Mouse (Mus musculus) lung, embryonic 15.5 days (tissue): ENCODE results near the gene Plaur. TPM values are rescaled to one million over a fixed set of nuclear protein-coding genes. Genes with fewer than 3 reads are reported as not detected.
A peak's percentile ranks its signal among the peaks of the same experiment; 100 is the strongest.
"Not testable (repeated sequence)": the region's sequence is repeated elsewhere in the genome, so short reads cannot be mapped to it uniquely, and the experiment has no call there.

Experiments used
- ATAC-seq: fragments of 200-750 bp; cut with Nextera tagmentation; 2 replicates; pipeline ENCODE4 v1.8.0; 2017; ENCODE audit warnings: moderate number of reproducible peaks, borderline replicate concordance; ENCODE audit not compliant: low FRiP score, low TSS enrichment; ENCODE audit errors: extremely low read depth
- H3K27ac ChIP-seq: fragments of 300-500 bp; sonication (generic); 2 replicates; pipeline ENCODE4 v1.5.1; 2015; ENCODE audit warnings: moderate library complexity, mild to moderate bottlenecking, inconsistent platforms
- H3K27me3 ChIP-seq: fragments of 300-500 bp; sonication (generic); 2 replicates; pipeline ENCODE4 v1.6.1; 2015; ENCODE audit warnings: inconsistent platforms
- H3K36me3 ChIP-seq: fragments of 300-500 bp; sonication (generic); 2 replicates; pipeline ENCODE4 v1.6.1; 2015; ENCODE audit warnings: inconsistent platforms
- H3K4me1 ChIP-seq: fragments of 300-500 bp; sonication (generic); 2 replicates; pipeline ENCODE4 v1.6.1; 2015; ENCODE audit warnings: inconsistent platforms
- H3K4me2 ChIP-seq: fragments of 300-500 bp; sonication (generic); 2 replicates; pipeline ENCODE4 v1.6.1; 2015; ENCODE audit warnings: inconsistent platforms, mild to moderate bottlenecking, moderate library complexity
- H3K4me3 ChIP-seq: fragments of 300-500 bp; sonication (generic); 2 replicates; pipeline ENCODE4 v1.5.1; 2015; ENCODE audit warnings: mild to moderate bottlenecking, inconsistent platforms
- H3K9ac ChIP-seq: fragments of 300-500 bp; sonication (generic); 2 replicates; pipeline ENCODE4 v1.6.1; 2015; ENCODE audit warnings: inconsistent platforms
- H3K9me3 ChIP-seq: fragments of 300-500 bp; sonication (generic); 2 replicates; pipeline ENCODE4 v1.6.1; 2016; ENCODE audit warnings: inconsistent platforms
- WGBS: fragments of 180-500 bp; shearing (Covaris S2); methylation state at CpG from one replicate; pipeline ENCODE4 v1.1.7; 2015; 5-methylcytosine and 5-hydroxymethylcytosine counted together
- polyA plus RNA-seq: library from polyadenylated mRNA; unstranded; fragments of >200 nt; fragmentation: Nextera tagmentation; extraction: Ambion mirVana; gene quantifications from 2 replicates; pipeline ENCODE4 v1.2.1, GENCODE M21; 2015

The Plaur gene
- polyA plus RNA-seq, 1 experiment from 2014 or later = 18.6 TPM

DNA sequence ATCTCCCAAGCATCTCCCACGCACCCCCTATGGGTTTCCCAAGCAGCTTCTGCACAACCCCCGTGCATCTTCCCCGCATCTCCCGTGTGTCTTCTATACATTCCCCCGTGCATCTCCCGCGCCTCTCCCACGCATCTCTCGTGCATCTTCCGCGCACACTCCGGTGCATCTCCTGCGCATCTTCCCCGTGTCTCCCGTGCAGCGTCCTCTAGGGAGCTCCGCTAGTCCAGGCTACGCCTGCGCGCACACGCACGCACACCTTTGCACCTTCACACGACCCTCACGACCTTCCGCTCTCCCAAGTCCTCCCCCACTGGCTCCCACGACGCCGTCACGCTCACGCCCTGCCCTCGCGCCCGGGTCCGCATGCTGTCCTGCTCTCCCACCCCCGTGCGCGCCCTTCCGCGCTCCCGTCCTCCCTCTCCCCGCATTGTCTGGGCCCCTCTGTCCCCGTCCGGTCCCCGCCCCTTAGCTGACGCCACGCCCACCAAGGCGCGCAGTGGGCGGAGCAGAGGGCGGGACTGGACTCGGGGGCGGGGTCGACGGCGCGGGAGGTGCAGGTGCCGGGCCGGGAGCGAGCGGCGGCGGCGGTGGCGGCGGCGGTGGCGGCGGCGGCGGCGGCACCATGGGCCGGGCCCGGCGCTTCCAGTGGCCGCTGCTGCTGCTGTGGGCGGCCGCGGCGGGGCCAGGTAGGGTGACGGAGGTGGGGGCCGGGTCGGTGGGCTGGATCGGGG, 19.4 kb downstream of the Plaur start, which contains the start of gene Cadm4:
Cadm4 (plus strand) TSS at position 550 of the 734 bp plus-strand sequence.
- H3K4me1 ChIP-seq = peaks cover 11% of the 10 kb centered on the region
- under 1% methylated on average over 70 of the region's 83 CpGs for WGBS
- H3K4me2 ChIP-seq = peak within 1 kb of the TSS; percentile 93
- H3K9ac ChIP-seq = peak within 1 kb of the TSS; percentile 37
- peak; percentile 84 for ATAC-seq
- peak within 1 kb of the TSS; percentile 60 for H3K4me3 ChIP-seq
- no peaks in the 10 kb centered on the region for H3K9me3 ChIP-seq
- peaks cover 53% of the 10 kb centered on the region for H3K27me3 ChIP-seq
- no peaks in the 10 kb centered on the region for H3K36me3 ChIP-seq
- no peak within 1 kb of the TSS for H3K27ac ChIP-seq

DNA sequence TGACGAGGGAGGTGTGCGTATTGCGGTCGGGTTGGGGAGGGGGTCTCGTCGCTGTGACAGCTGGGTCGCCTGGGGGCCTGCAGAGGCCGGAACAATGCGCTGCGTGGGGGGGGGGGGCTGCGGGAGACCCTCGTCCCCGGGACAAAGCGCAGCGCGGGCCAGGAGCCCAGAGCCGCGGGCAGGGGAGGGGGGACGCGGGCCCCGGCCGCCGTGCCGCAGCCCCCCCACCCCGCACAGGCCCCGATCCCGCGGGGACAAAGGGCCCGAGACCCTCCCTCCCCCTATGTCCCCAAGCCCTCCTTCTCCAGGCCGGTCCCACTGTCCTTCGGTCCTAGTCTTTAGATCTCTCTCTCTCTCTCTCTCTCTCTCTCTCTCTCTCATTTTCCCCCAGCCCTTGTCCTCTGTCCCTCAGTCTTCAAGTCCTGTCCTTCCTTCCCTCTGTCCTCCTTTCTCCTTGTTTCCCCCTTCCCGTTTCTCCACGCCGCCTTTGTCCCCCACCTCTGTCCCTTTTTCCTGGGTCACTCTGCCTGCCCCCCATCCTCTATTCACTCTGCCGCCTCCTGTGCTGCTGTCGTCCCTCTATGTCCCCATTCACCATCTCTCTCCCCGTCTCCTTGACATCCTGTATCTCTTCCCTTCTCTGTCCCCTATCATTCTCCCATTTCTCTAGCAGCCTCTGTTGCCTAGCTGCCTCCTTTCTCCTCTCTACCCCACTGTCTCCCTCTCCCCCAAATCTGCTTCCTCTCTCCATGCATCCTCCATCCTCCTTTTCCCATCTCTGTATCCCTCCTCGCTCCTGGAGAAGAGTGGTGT, 20.1 kb downstream of the Plaur start:
- Histone ChIP-seq H3K27ac (no peak overlapping the region), H3K9ac (peak overlapping the region; percentile 26), H3K4me1 (peaks cover 11% of the 10 kb centered on the region), H3K9me3 (no peaks in the 10 kb centered on the region), H3K4me3 (peak overlapping the region; percentile 60), H3K4me2 (peak overlapping the region; percentile 93), H3K36me3 (no peaks in the 10 kb centered on the region), H3K27me3 (peaks cover 53% of the 10 kb centered on the region)
- no peak; the same call in 1 of the 2 replicates for ATAC-seq
- WGBS = 3% methylated on average over 15 of the region's 38 CpGs

DNA sequence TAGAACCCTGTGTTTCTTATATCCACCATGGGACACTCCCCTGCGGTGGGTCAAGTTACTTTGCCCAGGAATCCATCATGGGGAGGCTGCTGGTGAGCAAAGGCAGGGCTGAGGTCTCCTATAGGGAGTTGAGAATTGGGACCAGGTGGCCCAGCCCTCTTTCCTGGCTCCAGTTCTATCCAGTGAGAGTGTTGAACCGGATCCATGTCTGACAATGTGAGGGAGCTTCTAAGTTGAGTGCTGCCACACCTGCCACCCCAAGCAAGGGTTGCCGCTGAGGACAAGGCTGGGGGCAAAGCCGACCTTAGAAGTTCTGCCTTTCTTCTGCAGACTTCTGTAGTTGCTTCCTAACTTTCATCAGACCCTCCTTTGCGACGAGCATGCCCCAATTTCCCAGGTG, 21.0 kb downstream of the Plaur start:
- WGBS = 43% methylated on average over 6 of the region's 6 CpGs
- Histone ChIP-seq H3K4me1 (peaks cover 11% of the 10 kb centered on the region), H3K27me3 (peaks cover 53% of the 10 kb centered on the region)
- not testable (repeated sequence) for H3K27ac ChIP-seq, H3K9ac ChIP-seq, H3K4me3 ChIP-seq, ATAC-seq, H3K9me3 ChIP-seq, H3K36me3 ChIP-seq, H3K4me2 ChIP-seq

DNA sequence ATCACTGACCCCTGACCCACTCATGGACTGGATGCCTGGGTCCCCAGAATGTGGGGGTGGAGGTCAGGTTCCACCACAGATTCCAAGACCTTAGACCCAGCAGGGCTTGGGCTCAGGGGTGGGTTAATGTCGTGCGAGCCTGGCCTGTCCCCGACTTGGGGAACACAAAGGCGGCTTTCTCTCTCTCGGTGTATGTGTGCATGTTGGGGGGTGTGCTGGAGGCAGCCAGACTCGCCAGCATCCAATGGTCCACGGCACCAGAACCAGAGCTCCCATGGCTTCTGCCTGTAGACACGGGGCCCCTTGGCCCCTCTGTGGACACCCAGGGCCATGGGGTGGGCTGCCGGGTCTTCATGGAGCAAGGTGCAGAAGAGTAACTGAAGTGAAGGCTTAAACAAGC, 23.2 kb downstream of the Plaur start:
- Histone ChIP-seq H3K9me3 (no peaks in the 10 kb centered on the region), H3K4me3 (no peak overlapping the region), H3K4me1 (peaks cover 11% of the 10 kb centered on the region), H3K27me3 (peaks cover 48% of the 10 kb centered on the region), H3K4me2 (no peak overlapping the region), H3K9ac (no peak overlapping the region), H3K27ac (no peak overlapping the region), H3K36me3 (no peaks in the 10 kb centered on the region)
- ATAC-seq = no peak
- WGBS = 76% methylated on average over 9 of the region's 9 CpGs

DNA sequence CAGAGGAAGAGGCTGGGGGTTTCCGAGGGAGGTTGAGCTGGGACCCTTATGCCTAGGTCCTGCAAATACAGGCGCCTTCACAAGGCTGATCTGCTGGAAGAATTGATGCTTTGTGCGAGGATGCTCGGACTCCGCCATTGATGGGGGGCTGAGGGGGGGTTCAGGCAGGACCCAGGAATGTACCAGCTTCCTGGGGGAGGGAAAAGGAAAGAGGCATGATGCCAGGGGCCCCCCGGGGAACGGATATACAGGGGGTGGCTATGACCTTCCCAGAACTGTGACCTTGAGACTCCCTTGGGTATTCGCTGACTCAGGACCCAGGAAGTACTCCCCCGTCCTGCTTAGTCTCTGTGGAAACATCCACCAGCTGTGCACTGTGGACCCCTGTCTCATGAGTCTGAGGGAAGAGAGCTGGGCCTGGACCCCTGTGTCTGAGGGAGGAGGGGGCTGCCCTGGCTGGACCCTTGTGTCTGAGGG, 24.4 kb downstream of the Plaur start:
- no peak for ATAC-seq
- no peaks in the 10 kb centered on the region for H3K36me3 ChIP-seq
- no peaks in the 10 kb centered on the region for H3K9me3 ChIP-seq
- 38% methylated on average over 9 of the region's 9 CpGs for WGBS
- no peak overlapping the region for H3K4me2 ChIP-seq
- peaks cover 36% of the 10 kb centered on the region for H3K27me3 ChIP-seq
- peaks cover under 1% of the 10 kb centered on the region for H3K4me1 ChIP-seq
- H3K27ac ChIP-seq = no peak overlapping the region
- H3K9ac ChIP-seq = no peak overlapping the region
- no peak overlapping the region for H3K4me3 ChIP-seq

DNA sequence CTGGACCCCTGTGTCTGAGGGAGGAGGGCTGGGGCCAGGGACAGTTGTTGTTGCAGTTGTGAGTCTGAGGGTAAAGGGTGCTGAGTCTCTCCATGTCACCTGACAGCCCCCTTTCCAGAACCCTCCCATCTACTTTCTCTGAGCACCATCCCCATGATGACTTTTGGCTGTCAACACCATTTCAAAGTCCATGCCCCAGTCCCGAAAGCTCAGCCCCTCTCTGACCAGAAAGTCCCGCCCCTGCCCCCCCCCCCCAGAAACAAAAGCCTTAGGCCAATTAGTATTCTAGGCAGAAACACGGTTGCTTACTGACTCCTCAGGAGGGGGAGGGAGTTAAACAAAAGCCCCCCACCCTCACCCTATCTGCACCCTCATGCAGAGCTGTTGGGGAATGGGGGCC, 25.1 kb downstream of the Plaur start:
- no peaks in the 10 kb centered on the region for H3K36me3 ChIP-seq
- ATAC-seq = no peak
- WGBS = 39% methylated on average over 3 of the region's 3 CpGs
- H3K27ac ChIP-seq = no peak overlapping the region
- no peaks in the 10 kb centered on the region for H3K4me1 ChIP-seq
- no peak overlapping the region for H3K4me2 ChIP-seq
- H3K9ac ChIP-seq = no peak overlapping the region
- H3K27me3 ChIP-seq = peaks cover 29% of the 10 kb centered on the region
- no peak overlapping the region for H3K4me3 ChIP-seq
- H3K9me3 ChIP-seq = no peaks in the 10 kb centered on the region

DNA sequence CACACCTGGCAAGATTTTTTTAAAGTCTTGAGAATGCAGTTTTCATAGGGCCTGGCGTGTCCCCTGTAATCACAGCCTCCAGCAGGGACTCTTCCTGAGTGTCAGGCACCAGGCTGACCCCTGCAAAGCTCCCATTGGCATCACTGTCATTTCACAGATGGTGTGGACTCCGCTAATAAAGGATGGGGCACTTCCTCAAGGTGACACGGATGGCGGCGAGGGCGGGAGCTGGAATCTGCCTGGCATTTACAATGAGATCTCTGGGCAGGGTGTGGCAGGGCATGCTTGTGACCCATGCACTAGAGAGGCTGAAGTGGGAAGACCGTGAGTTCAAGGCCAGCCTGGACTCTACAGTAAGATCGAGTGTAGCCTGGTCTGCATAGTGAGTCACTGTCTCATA, 26.0 kb downstream of the Plaur start:
- Histone ChIP-seq H3K4me3 (no peak overlapping the region), H3K27ac (no peak overlapping the region), H3K27me3 (peaks cover 21% of the 10 kb centered on the region; the same call in 1 of the 2 replicates), H3K4me2 (no peak overlapping the region), H3K4me1 (no peaks in the 10 kb centered on the region), H3K9me3 (no peaks in the 10 kb centered on the region), H3K36me3 (no peaks in the 10 kb centered on the region), H3K9ac (no peak overlapping the region)
- ATAC-seq = no peak
- 84% methylated on average over 8 of the region's 8 CpGs for WGBS

DNA sequence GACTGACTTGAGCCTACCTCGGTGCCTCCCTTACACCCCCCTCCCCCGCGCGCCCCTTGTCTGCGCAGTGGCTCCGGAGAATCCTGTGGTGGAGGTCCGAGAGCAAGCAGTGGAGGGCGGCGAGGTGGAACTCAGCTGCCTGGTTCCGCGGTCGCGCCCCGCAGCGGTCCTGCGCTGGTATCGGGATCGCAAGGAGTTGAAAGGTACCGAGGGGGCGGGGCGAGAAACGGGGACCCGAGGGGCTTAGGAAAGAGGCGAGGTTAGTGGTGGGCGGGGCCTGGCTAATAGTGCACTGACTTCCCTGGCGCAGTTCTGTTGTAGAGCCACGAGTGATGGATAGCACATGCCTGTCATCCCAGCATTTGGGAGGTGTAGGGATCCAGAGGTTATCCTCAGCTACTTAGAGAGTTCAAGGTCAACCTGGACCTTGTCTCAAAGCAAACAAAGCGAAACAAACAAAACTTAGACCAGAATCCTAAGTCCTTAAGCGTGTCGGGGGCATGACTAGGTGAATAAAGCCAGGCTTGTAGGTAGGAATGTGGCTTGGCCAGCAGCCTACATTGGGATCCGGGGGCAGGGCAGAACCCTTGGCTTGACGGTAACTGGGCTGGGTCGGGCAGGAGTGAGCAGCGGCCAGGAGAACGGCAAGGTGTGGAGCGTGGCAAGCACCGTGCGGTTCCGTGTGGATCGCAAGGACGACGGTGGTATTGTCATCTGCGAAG, 37.7 kb downstream of the Plaur start:
- Histone ChIP-seq H3K36me3 (no peaks in the 10 kb centered on the region), H3K4me1 (peaks cover 22% of the 10 kb centered on the region), H3K27me3 (peaks cover 60% of the 10 kb centered on the region), H3K9ac (no peak overlapping the region), H3K9me3 (0 out of 2 replicates have a peak, but pooled peaks cover 3% of the 10 kb centered on the region), H3K4me2 (peak overlapping the region; percentile 51), H3K27ac (no peak overlapping the region), H3K4me3 (peak overlapping the region; percentile 30)
- WGBS = 10% methylated on average over 43 of the region's 43 CpGs
- ATAC-seq = peak; percentile 48; the same call in 1 of the 2 replicates

DNA sequence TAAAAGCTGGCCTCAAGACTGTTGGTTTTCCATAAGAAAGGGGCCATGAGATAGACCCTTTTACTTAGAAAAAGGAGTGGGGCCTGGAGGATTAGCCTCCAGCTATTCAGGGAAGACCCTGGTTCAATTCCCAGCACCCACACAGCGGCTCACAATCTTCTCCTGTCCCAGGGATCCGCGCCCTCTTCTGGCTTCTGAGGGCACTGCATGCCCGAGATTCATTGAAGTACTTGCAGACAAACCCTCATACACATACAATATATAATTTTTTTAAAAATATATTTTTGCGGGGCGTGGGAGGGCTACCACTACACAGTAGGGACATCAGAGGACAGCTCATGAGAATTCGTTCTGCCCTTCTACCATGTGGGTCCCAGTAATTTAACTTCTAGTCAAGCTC, 38.6 kb downstream of the Plaur start:
- H3K4me3 ChIP-seq = no peak overlapping the region
- 0 out of 2 replicates have a peak, but pooled peaks cover 3% of the 10 kb centered on the region for H3K9me3 ChIP-seq
- no peak for ATAC-seq
- H3K27ac ChIP-seq = no peak overlapping the region
- no peak overlapping the region for H3K9ac ChIP-seq
- peaks cover 60% of the 10 kb centered on the region for H3K27me3 ChIP-seq
- H3K36me3 ChIP-seq = no peaks in the 10 kb centered on the region
- WGBS = 27% methylated on average over 7 of the region's 7 CpGs
- H3K4me2 ChIP-seq = no peak overlapping the region
- peaks cover 29% of the 10 kb centered on the region for H3K4me1 ChIP-seq

DNA sequence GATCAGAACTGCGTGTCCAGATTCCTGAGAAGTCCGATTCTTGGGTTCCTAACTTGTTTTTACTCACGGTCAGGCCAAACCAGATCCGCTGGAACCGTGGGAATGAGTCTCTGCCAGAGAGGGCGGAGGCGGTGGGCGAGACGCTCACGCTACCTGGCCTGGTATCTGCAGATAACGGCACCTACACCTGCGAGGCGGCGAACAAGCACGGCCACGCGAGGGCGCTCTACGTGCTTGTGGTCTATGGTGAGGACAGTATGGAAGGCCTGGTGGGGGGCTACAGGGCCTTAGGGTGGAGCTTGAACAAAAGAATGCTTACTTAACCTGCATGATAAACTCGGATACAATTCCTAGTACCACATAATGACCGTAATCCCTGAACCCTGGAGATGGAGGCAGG, 39.2 kb downstream of the Plaur start:
- no peak overlapping the region for H3K4me2 ChIP-seq
- no peaks in the 10 kb centered on the region for H3K36me3 ChIP-seq
- ATAC-seq = no peak
- peaks cover 60% of the 10 kb centered on the region for H3K27me3 ChIP-seq
- WGBS = 42% methylated on average over 21 of the region's 21 CpGs
- H3K4me3 ChIP-seq = no peak overlapping the region
- H3K27ac ChIP-seq = no peak overlapping the region
- no peak overlapping the region for H3K9ac ChIP-seq
- H3K9me3 ChIP-seq = 0 out of 2 replicates have a peak, but pooled peaks cover 3% of the 10 kb centered on the region
- peaks cover 32% of the 10 kb centered on the region for H3K4me1 ChIP-seq

DNA sequence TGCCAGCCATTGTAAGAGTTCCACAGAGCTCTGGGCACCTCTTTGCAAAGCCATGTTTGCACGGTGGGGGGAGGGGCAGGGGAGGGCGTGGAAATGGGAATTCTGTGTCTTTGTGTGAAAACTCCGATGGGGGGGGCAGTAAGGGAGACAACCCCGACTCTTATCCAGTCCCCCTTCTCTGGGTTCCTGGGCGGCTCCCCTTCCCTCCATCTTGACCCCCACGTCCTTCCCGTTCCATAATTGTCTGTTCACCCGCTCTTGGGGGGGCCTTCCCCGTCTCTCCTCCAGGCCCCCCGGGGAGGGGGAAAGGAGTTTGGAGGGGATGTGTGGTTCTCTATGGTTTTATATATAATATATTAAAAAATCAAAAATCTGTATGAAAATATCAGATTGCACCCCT, 41.7 kb downstream of the Plaur start:
- ATAC-seq = no peak
- WGBS = 11% methylated on average over 9 of the region's 10 CpGs
- Histone ChIP-seq H3K36me3 (no peaks in the 10 kb centered on the region), H3K4me1 (peaks cover 43% of the 10 kb centered on the region), H3K4me3 (no peak overlapping the region), H3K27ac (no peak overlapping the region), H3K27me3 (peaks cover 43% of the 10 kb centered on the region), H3K4me2 (peak overlapping the region; percentile 27; the same call in 1 of the 2 replicates), H3K9ac (no peak overlapping the region), H3K9me3 (0 out of 2 replicates have a peak, but pooled peaks cover 3% of the 10 kb centered on the region)
